Mouse (Mus musculus) embryonic fibroblast, embryonic 13.5 days (primary cell): ENCODE measurements at regions not wholly inside any gene's neighbourhood (a gene's known extent, or its start where the extent isn't known, plus 50 kb on each side); places are given as distances from the start of the nearest gene placed in this dataset.

ENCODE experiments used
- CTCF ChIP-seq: IDR thresholded peaks from 2 replicates; pipeline ENCODE4 v1.5.1; 2011; ENCODE audit warnings: mild to moderate bottlenecking, control low read depth, low read length, moderate library complexity, borderline replicate concordance; ENCODE audit not compliant: insufficient read depth
- POLR2A ChIP-seq: IDR thresholded peaks from 2 replicates; pipeline ENCODE4 v1.6.1; 2011; ENCODE audit warnings: low read depth, mild to moderate bottlenecking, control low read depth, low read length, moderate library complexity

DNA sequence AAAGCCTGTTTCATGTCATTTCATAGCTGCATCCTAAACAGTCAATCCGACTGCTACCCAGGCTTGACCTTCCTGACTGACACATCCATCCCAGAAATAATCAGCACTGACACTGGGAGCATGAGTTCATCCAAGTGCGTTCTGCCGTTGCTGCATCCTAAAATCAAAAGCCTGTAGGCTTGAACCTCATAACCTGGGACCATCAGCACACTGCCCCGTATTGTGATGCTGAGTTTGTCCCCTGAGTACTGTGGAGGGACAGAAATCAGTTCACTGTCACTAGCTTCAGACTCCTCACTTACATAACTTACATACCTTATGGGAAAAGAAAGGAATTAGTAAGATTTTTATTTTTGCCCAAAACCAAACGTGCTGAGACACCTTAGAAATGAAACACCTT lies 255.0 kb downstream of the Ankrd50 start:
- TF ChIP-seq CTCF (no peak), POLR2A (no peak)
